Mouse (Mus musculus) stomach, embryonic 16.5 days (tissue): Measurements from ENCODE around the gene Odam. TPM values are rescaled to one million over a fixed set of nuclear protein-coding genes. Genes with fewer than 3 reads are reported as not detected.

Source experiments
- ATAC-seq: fragments of 200-750 bp; cut with Nextera tagmentation; 2 replicates; pipeline ENCODE4 v1.8.0; 2017; ENCODE audit warnings: moderate number of reproducible peaks, moderate TSS enrichment; ENCODE audit not compliant: insufficient read depth, low FRiP score
- H3K27ac ChIP-seq: fragments of 300-500 bp; sonication (generic); 2 replicates; pipeline ENCODE4 v1.5.1; 2014; ENCODE audit warnings: low read length
- H3K27me3 ChIP-seq: fragments of 300-500 bp; sonication (generic); 2 replicates; pipeline ENCODE4 v1.6.1; 2014; ENCODE audit warnings: low read length, control low read depth, mixed read lengths; ENCODE audit not compliant: control insufficient read depth, insufficient read depth
- H3K36me3 ChIP-seq: fragments of 300-500 bp; sonication (generic); 2 replicates; pipeline ENCODE4 v1.6.1; 2014; ENCODE audit warnings: low read length; ENCODE audit not compliant: control insufficient read depth, insufficient read depth
- H3K4me1 ChIP-seq: fragments of 300-500 bp; sonication (generic); 2 replicates; pipeline ENCODE4 v1.6.1; 2014; ENCODE audit warnings: low read length, control low read depth, mixed read lengths; ENCODE audit not compliant: control insufficient read depth, insufficient read depth
- H3K4me2 ChIP-seq: fragments of 300-500 bp; sonication (generic); 2 replicates; pipeline ENCODE4 v1.6.1; 2014; ENCODE audit warnings: low read depth, low read length, mixed read lengths
- H3K4me3 ChIP-seq: fragments of 300-500 bp; sonication (generic); replicated peaks from 2 replicates; pipeline ENCODE4 v1.5.1; 2014; ENCODE audit warnings: mild to moderate bottlenecking, low read length
- H3K9ac ChIP-seq: fragments of 300-500 bp; sonication (generic); 2 replicates; pipeline ENCODE4 v1.6.1; 2014; ENCODE audit warnings: low read length
- H3K9me3 ChIP-seq: fragments of 300-500 bp; sonication (generic); replicated peaks from 2 replicates; pipeline ENCODE4 v1.6.1; 2016; ENCODE audit warnings: low read length, control low read depth; ENCODE audit not compliant: control insufficient read depth
- WGBS: fragments of 180-500 bp; shearing (Covaris S2); extraction: QIAGEN DNeasy Blood & Tissue Kit; methylation state at CpG from one replicate; pipeline ENCODE4 v1.1.7; 2014; 5-methylcytosine and 5-hydroxymethylcytosine counted together
- polyA plus RNA-seq: library from polyadenylated mRNA; unstranded; fragments of >200 nt; fragmentation: Nextera tagmentation; extraction: Ambion mirVana; gene quantifications from 2 replicates; pipeline ENCODE4 v1.2.1, GENCODE M21; 2015

Odam gene
- not detected in 2 replicates for polyA plus RNA-seq

- no peak for ATAC-seq
- 80% methylated on average over 1 of the region's 1 CpGs for WGBS
Measured at GRCm38 (mm10) chr5:87884729-87885128, at the start of gene Odam. Gene Odam, plus strand, starts transcription at chr5:87885029.

GRCm38 (mm10) chr5:87855136-87855716, 29.6 kb upstream of the Odam start:
- WGBS = 74% methylated on average over 3 of the region's 3 CpGs
- no peak overlapping the region for H3K9ac ChIP-seq
- no peaks in the 10 kb centered on the region for H3K36me3 ChIP-seq
- H3K4me2 ChIP-seq = no peak overlapping the region
- no peak for ATAC-seq
- no peaks in the 10 kb centered on the region for H3K4me1 ChIP-seq
- H3K4me3 ChIP-seq = no peak overlapping the region
- no peaks in the 10 kb centered on the region for H3K9me3 ChIP-seq
- no peak overlapping the region for H3K27ac ChIP-seq
- H3K27me3 ChIP-seq = no peaks in the 10 kb centered on the region

More at GRCm38 (mm10) chr5:87884729-87885128, at the start of gene Odam:
- Histone ChIP-seq H3K4me3 (no peak within 1 kb of the TSS), H3K27ac (no peak within 1 kb of the TSS), H3K9ac (no peak within 1 kb of the TSS), H3K4me2 (no peak within 1 kb of the TSS), H3K27me3 (no peaks in the 10 kb centered on the region), H3K4me1 (no peaks in the 10 kb centered on the region), H3K36me3 (no peaks in the 10 kb centered on the region), H3K9me3 (no peaks in the 10 kb centered on the region)

GRCm38 (mm10) chr5:87870084-87870483, 14.7 kb upstream of the Odam start:
- Histone ChIP-seq H3K27ac (no peak overlapping the region), H3K27me3 (no peaks in the 10 kb centered on the region), H3K9me3 (no peaks in the 10 kb centered on the region), H3K36me3 (no peaks in the 10 kb centered on the region), H3K4me1 (no peaks in the 10 kb centered on the region), H3K9ac (no peak overlapping the region), H3K4me2 (no peak overlapping the region), H3K4me3 (no peak overlapping the region)
- ATAC-seq = no peak
- WGBS = 52% methylated on average over 2 of the region's 2 CpGs

GRCm38 (mm10) chr5:87871423-87871822, 13.4 kb upstream of the Odam start:
- Histone ChIP-seq H3K4me3 (no peak overlapping the region), H3K9me3 (no peaks in the 10 kb centered on the region), H3K9ac (no peak overlapping the region), H3K4me1 (no peaks in the 10 kb centered on the region), H3K27me3 (no peaks in the 10 kb centered on the region), H3K27ac (no peak overlapping the region), H3K36me3 (no peaks in the 10 kb centered on the region), H3K4me2 (no peak overlapping the region)
- no peak for ATAC-seq
- 23% methylated on average over 4 of the region's 4 CpGs for WGBS

- Histone ChIP-seq H3K36me3 (no peaks in the 10 kb centered on the region), H3K9ac (no peak within 1 kb of the TSS), H3K4me1 (no peaks in the 10 kb centered on the region), H3K9me3 (no peaks in the 10 kb centered on the region), H3K27me3 (no peaks in the 10 kb centered on the region), H3K27ac (no peak within 1 kb of the TSS), H3K4me3 (no peak within 1 kb of the TSS), H3K4me2 (no peak within 1 kb of the TSS)
- WGBS = 40% methylated on average over 5 of the region's 5 CpGs
- no peak for ATAC-seq
Measured at GRCm38 (mm10) chr5:87925372-87925771, 40.5 kb downstream of the Odam start, which contains the start of gene Csn3. Gene Csn3, plus strand, starts transcription at chr5:87925579.

- no peaks in the 10 kb centered on the region for H3K36me3 ChIP-seq
- no peak overlapping the region for H3K4me2 ChIP-seq
- H3K27ac ChIP-seq = no peak overlapping the region
- WGBS = 62% methylated on average over 1 of the region's 1 CpGs
- no peak for ATAC-seq
- H3K9me3 ChIP-seq = no peaks in the 10 kb centered on the region
- no peaks in the 10 kb centered on the region for H3K4me1 ChIP-seq
- no peak overlapping the region for H3K4me3 ChIP-seq
- H3K9ac ChIP-seq = no peak overlapping the region
- H3K27me3 ChIP-seq = no peaks in the 10 kb centered on the region
Measured at GRCm38 (mm10) chr5:87931603-87932002, 46.8 kb downstream of the Odam start.

- no peak overlapping the region for H3K9ac ChIP-seq
- no peak overlapping the region for H3K27ac ChIP-seq
- no peak overlapping the region for H3K4me3 ChIP-seq
- no peaks in the 10 kb centered on the region for H3K9me3 ChIP-seq
- 38% methylated on average over 3 of the region's 3 CpGs for WGBS
- no peak for ATAC-seq
- no peaks in the 10 kb centered on the region for H3K4me1 ChIP-seq
- no peaks in the 10 kb centered on the region for H3K36me3 ChIP-seq
- H3K4me2 ChIP-seq = no peak overlapping the region
- H3K27me3 ChIP-seq = no peaks in the 10 kb centered on the region
Measured at GRCm38 (mm10) chr5:87940752-87941151, 55.9 kb downstream of the Odam start.

- Histone ChIP-seq H3K27me3 (no peaks in the 10 kb centered on the region), H3K36me3 (no peaks in the 10 kb centered on the region), H3K27ac (no peak overlapping the region), H3K4me3 (no peak overlapping the region), H3K4me1 (no peaks in the 10 kb centered on the region), H3K4me2 (no peak overlapping the region), H3K9me3 (no peaks in the 10 kb centered on the region), H3K9ac (no peak overlapping the region)
- ATAC-seq = no peak
Measured at GRCm38 (mm10) chr5:87942515-87942914, 57.7 kb downstream of the Odam start.
